Mouse (Mus musculus) cerebellum, postnatal 25 days (tissue): ENCODE measurements around the gene A930017K11Rik.

Source experiments
- DNase-seq, 2 experiments: peaks; one replicate each; pipeline ENCODE4 v3.0.0; 2021; ENCODE audit warnings: mixed read lengths in 2 of 2

A930017K11Rik gene

DNA sequence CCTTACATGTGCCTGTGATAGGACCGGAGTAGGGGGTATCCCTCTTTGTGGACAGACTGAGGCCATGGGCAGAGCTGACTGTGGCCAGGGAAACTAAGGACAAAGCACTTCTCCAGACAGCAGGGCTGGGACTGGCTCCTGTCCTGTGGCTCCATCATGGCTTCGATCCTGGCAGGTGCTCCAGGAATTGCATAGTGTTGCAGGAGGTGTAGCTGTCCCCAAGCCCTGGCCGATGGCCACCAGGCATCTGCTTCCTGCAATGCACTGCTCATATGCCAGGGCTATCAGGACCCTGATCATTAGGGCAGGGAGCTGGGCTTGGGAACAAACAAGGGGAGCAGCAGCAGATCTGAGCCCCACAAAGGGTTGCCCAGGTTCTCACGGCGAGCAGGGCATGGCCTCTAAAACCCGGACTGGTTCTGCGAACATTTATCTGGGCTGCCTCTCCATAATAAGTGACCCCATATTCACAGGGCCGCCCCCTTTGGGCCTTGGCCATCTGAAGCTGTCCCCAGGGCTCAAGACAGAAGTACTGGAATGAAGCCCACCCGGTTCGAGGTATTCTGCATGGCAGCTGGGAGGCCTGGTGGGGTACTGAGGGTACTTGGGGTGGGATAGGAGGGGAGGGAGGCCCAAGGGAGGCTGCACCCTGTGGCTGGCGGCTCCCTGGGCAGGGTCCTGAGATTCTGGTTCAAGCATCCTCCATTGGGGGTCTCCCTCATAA lies 6.6 kb upstream of the A930017K11Rik start:
- peak; percentile 67 to 68 for DNase-seq

GRCm38 (mm10) chr17:25957586-25958051 lies 5.3 kb upstream of the A930017K11Rik start:
- DNase-seq, result peak; percentile 59 to 66

GRCm38 (mm10) chr17:25956631-25957030 lies 4.3 kb upstream of the A930017K11Rik start:
- peak; percentile 58 to 64 for DNase-seq

- DNase-seq, result peak; percentile 88 to 90
These were observed 3.8 kb upstream of the A930017K11Rik start for GRCm38 (mm10) chr17:25956201-25956600.

- DNase-seq, result peak in 1 of 2 experiments; percentile 57
These were observed 3.4 kb upstream of the A930017K11Rik start for GRCm38 (mm10) chr17:25955736-25956135.

DNA sequence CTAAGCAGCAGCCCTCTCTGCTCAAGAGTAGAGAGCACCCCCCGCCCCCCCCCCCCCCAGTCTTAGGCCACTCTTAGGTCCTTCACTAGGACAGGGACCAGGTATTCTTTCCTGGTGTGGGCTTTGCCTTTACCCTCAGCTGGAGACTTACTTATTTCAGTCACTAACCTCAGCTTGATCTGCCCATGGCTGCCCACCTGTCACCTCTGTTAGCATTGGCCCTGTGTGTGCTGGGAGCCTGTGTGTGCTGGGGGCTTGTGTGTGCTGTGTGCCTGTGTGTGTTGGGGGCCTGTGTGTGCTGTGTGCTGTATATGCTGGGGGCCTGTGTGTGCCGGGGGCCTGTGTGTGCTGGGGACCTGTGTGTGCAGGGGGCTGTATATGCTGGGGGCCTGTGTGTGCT lies 2.3 kb upstream of the A930017K11Rik start:
- no peak for DNase-seq

DNA sequence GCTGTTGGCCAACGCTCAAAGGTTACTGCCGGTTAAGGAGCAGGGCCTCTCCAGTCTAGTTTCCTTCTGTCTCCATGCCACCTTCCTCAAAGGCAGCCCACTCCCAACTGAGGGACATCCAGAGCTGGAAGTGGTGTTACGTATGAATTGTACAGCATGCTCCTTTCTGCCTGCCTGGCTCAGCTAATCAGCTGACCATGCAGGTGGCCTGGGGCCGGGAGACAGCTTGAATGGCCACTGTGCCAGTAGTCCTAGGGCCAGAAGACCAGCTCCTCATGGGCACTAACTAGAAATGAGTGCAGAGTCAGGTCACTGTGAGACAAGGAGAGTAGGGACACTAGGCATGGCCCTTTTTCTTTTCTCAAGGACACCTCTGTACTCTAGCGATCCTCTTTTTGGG lies 796 bp upstream of the A930017K11Rik start:
- peak; percentile 71 to 76 for DNase-seq

- peak in 1 of 2 experiments; percentile 65 for DNase-seq
These were observed 1.1 kb downstream of the A930017K11Rik start for GRCm38 (mm10) chr17:25951225-25951802.

DNA sequence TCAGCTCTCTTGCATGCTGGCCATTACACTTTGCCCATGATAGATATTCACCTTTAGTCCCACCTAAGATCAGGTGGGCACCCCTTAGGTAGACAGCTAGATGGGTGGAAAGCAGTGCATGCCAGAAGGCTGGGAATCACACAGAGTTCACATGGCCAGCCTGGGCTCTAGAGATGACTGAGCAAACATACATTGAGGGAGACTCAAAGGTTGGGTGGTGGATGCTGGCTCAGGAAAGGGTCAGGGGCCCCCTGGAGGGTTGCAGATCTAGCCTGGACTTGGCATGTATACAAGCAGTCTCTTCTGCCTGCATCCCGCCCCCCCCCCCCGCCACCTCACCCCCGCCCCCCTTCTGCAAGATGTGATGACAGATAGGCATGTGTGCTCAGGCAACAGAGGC lies 1.7 kb downstream of the A930017K11Rik start:
- DNase-seq, result no peak

GRCm38 (mm10) chr17:25949981-25950380 lies 2.4 kb downstream of the A930017K11Rik start:
- DNase-seq, result peak in 1 of 2 experiments; percentile 43

DNA sequence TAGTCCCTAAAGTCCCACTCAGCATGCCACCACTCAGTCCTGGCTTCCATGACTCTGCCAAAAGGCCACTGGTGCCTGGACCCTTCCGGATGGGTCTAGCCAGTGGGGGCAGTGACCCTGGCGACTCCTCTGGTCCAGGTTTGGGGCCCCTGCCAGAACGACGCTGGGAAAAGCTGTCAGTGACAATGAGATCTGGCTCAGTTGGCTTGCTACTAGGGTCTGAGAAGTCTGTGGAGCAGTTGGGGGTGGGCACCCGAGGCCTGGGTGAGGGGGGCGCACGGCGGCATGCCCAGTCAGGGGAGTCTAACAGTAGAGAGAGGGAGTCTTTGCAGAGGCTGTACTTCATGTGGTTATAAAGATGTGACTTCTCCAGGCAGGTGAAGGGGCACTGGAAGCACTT lies 4.3 kb downstream of the A930017K11Rik start:
- peak in 1 of 2 experiments; percentile 35 for DNase-seq

- DNase-seq, result peak in 1 of 2 experiments; percentile 16
These were observed 4.8 kb downstream of the A930017K11Rik start for GRCm38 (mm10) chr17:25947576-25947975.

GRCm38 (mm10) chr17:25946891-25947290 lies 5.5 kb downstream of the A930017K11Rik start:
- DNase-seq, result peak in 1 of 2 experiments; percentile 16

DNA sequence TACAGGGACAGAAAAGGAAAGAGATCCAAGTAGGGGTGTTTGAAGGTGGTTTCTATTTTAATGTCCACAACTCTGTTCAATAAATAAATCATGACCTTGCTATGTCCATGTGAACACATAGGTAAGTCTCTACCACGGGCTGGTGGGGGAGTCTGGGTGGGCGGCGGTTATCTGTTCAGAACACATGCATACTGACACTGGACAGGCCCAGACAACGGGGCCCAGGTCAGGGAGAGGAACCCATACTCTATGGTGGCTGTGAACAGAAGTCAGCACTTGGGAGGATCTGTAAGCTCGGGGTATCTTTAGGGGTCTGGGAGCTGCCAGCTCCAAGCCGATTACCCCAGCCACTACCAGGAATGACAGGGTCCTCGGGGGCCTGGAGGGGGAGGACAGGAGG lies 6.0 kb downstream of the A930017K11Rik start:
- peak in 1 of 2 experiments; percentile 9 for DNase-seq

- peak in 1 of 2 experiments; percentile 40 for DNase-seq
These were observed 6.7 kb downstream of the A930017K11Rik start for GRCm38 (mm10) chr17:25945517-25946155.

DNA sequence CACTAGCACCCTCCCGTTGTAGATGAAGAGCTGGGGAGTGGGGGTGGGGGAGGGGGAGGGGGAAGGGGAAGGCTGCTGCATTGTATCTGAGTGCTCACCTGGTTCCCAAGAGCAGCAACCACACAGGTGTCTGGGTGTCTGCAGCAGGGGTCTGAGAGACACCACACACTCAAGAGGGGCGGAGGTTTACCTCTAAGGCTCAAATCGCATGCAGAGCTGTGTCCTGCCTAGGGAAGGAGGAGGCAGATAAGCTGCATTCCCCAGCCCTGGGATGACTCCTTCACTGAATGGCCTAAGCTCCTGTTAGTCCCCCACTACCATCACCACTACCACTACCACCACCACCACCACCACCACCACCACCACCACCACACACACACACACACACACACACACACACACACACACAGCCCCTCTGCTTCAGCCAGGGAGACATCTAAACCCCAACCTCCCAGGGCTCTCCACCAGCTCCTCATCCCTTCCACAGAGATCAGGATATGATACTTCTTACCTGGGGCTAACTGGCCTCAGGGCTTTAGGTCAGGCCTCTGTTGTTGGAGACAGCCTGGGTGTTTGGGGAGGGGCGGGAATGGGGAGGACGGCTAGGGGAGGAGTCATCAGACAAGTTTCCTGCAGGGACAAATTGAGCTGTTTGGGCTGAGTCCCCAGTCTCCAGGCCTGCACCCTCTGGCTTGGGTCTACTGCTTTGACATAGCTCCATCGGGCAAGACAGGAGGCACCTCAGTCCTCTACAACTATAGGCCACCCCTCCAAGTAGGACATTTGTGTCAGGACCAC lies 7.8 kb downstream of the A930017K11Rik start, which contains the start of the genes Pigq and Nhlrc4:
Gene Pigq, minus strand, starts transcription at position 571 of the 798 bp plus-strand sequence.
Gene Nhlrc4, minus strand, starts transcription at position 596 of the 798 bp plus-strand sequence.
- DNase-seq, result no peak

DNA sequence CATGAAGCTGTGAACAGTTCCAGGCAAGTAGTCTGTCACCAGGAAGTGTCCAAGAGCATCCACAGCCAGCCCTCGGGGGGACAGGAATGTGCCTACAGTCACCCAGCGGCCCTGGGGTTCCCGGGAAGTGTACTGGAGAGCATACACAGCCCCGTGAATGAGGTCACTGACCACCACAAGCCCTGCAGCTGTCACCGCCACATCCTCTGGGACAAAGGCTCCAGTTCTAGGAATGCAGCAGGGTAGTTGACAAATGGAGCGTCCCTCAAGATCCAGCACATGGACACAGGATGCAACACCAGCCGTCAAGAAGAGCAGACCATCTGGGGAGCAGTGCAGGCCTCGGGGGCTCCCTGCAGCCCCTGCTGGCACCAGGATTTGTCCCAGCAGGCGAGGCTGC lies 8.6 kb downstream of the A930017K11Rik start:
- peak in 1 of 2 experiments; percentile 13 for DNase-seq

GRCm38 (mm10) chr17:25943221-25943620 lies 9.1 kb downstream of the A930017K11Rik start:
- peak in 1 of 2 experiments; percentile 6 for DNase-seq

- peak in 1 of 2 experiments; percentile 14 for DNase-seq
These were observed 9.7 kb downstream of the A930017K11Rik start for GRCm38 (mm10) chr17:25942597-25943151.

DNA sequence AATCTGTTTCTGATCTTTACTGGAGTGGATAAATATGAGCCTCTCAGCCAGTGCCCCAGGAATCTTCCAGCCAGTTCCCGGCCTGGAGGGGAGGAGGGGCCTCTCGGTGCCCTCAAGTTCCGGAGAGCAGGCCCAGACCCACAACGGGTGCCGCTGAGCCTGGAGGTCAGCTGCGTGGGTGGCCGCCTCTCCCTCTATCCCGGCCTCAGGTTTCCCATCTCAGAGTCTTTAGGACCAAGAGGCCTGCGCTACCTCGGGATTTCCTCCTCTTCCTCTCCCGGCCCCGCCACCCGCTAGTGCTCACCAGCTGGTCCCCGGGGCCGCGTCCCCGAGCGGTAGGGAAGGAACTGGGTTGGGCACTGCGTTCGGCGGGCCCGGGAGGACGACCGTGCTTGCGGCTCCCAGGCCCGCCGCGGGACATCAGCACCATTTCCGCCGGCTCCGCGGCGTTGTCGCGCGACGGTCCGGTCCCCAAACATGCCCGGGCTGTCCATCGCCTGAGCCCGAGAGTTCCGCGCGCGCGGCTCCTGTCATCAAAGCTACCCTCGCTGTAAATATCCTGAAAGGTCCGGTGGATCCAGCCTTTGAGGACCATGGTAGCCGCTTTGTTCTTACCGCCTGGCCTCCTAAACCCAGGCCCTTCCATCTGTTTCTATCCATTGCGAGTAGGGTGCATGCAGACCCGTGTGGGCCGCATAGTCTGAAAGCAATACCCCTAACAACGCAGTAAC lies 10.7 kb downstream of the A930017K11Rik start:
- DNase-seq, result peak; percentile 91 to 93

GRCm38 (mm10) chr17:25934526-25934925 lies 17.8 kb downstream of the A930017K11Rik start:
- no peak for DNase-seq
